ENCODE assay signal across 24 mouse cellular contexts in the genomic region with DNA sequence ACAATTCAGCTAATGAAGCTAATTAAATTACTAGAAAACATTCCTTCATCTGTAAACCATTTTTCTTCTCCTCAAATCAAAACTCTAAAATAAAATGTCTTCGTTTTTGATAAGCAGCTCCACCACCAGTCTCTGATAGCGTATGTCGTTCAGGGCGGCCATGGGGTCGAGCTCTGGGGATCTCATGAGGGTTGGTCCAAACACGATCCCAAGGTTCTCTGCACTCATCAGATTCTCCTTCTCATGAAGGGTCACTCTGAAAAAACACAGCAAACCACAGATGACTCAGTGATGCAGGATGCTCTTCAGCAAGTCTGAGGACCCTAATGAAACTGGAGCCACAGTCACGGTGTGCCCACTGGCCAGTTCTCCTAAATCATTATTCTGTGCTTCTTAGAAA. TPM values are rescaled to one million over a fixed set of nuclear protein-coding genes. Genes with fewer than 3 reads are reported as not detected.
DNase-seq lines count a peak whose midpoint lies in the region; ATAC-seq and TF ChIP-seq lines count a peak whose summit lies in the region.
"Had no signal": no experiment of that assay in that cellular context is flagged by ENCODE, and none has a peak within 500 bp of the region (broad histone marks: within the 10 kb centered on the region; RNA-seq: fewer than 3 reads in every experiment).

No protein-coding gene starts in this region.

- H3K27ac ChIP-seq in kidney, embryonic 15.5 days, result 0 out of 2 replicates have a peak overlapping the region, but pooled peaks have one; percentile 6
- peak overlapping the region; percentile 77 for H3K27ac ChIP-seq in left cerebral cortex, adult 2 months
- H3K27ac ChIP-seq in cortical plate, adult 2 months (ENCODE audit: insufficient read depth, low read length), result 0 out of 2 replicates have a peak overlapping the region, but pooled peaks have one; percentile 9
- H3K27ac ChIP-seq: embryonic facial prominence, embryonic 12.5 days; embryonic facial prominence, embryonic 15.5 days; gastrocnemius, adult 2 months; hindbrain, embryonic 10.5 days; hindbrain, embryonic 13.5 days had no signal

- intact Hi-C loops in left cerebral cortex, adult 2 months (cut with DNase I), result no loop called here
- intact Hi-C loops in left cerebral cortex, postnatal 36 days (cut with DNase I), result no loop called here

- WGBS in kidney, embryonic 15.5 days, result 72% methylated on average over 7 of the region's 7 CpGs

- H3K27me3 ChIP-seq in kidney, embryonic 15.5 days, result no peaks in the 10 kb centered on the region
- H3K27me3 ChIP-seq: embryonic facial prominence, embryonic 12.5 days; embryonic facial prominence, embryonic 15.5 days; hindbrain, embryonic 13.5 days had no signal

- DNase-seq in kidney, postnatal 25 days, result no peak
- no peak for DNase-seq in left cerebral cortex, adult 2 months (ENCODE audit: extremely low spot score in 1 of 2, low spot score in 2 of 2)
- no peak for DNase-seq in left cerebral cortex, postnatal 36 days (ENCODE audit: low spot score in 2 of 2)
- DNase-seq in spleen, postnatal 4 days (ENCODE audit: low spot score in 2 of 2), result no peak
- DNase-seq: adrenal gland, adult 8-10 months; adrenal gland, postnatal 25 days; cerebellum, adult 11-12 months; cerebellum, adult 9-10 months; cerebellum, postnatal 14 days; forebrain, postnatal 0 days; gastrocnemius, adult 2 months; gastrocnemius, postnatal 14 days; heart, adult 18-20 months; heart, postnatal 36 days had no signal

- no peak for TF ChIP-seq CTCF in left cerebral cortex, adult 2 months (IDR thresholded peaks at IDR 0.05)
- no peak for TF ChIP-seq CTCF in cortical plate, adult 2 months (IDR thresholded peaks at IDR 0.05; ENCODE audit: extremely low read depth, insufficient read depth, low read length)

- H3K4me2 ChIP-seq in kidney, embryonic 15.5 days, result no peak overlapping the region
- H3K4me2 ChIP-seq: embryonic facial prominence, embryonic 12.5 days; embryonic facial prominence, embryonic 15.5 days; hindbrain, embryonic 13.5 days had no signal

- no peak for ATAC-seq in kidney, embryonic 15.5 days (replicated peaks; ENCODE audit: low FRiP score)
- ATAC-seq: activated CD4-positive, CD25-positive, alpha-beta regulatory T cell, adult 4 months; CD4-positive, CD25-positive, alpha-beta regulatory T cell, adult 4 months; forebrain, embryonic 14.5 days; forebrain, postnatal 0 days; hindbrain, embryonic 16.5 days had no signal

- no peak for TF ChIP-seq POLR2A in cortical plate, adult 2 months (IDR thresholded peaks at IDR 0.05; ENCODE audit: extremely low read depth, insufficient read depth, low read length)

- no peak overlapping the region for H3K9ac ChIP-seq in kidney, embryonic 15.5 days
- H3K9ac ChIP-seq: embryonic facial prominence, embryonic 12.5 days; embryonic facial prominence, embryonic 15.5 days; forebrain, postnatal 0 days; hindbrain, embryonic 13.5 days had no signal

- H3K4me1 ChIP-seq in kidney, embryonic 15.5 days, result peaks cover 9% of the 10 kb centered on the region
- H3K4me1 ChIP-seq in cortical plate, adult 2 months (ENCODE audit: control insufficient read depth, insufficient read depth, low read length), result peaks cover 11% of the 10 kb centered on the region; the same call in 1 of the 2 replicates
- H3K4me1 ChIP-seq: hindbrain, embryonic 13.5 days had no signal

- H3K9me3 ChIP-seq in kidney, embryonic 15.5 days (replicated peaks), result no peaks in the 10 kb centered on the region
- H3K9me3 ChIP-seq: embryonic facial prominence, embryonic 12.5 days; embryonic facial prominence, embryonic 15.5 days; hindbrain, embryonic 10.5 days; hindbrain, embryonic 13.5 days had no signal

- peaks cover 9% of the 10 kb centered on the region for H3K36me3 ChIP-seq in kidney, embryonic 15.5 days
- H3K36me3 ChIP-seq: embryonic facial prominence, embryonic 15.5 days had no signal

- H3K4me3 ChIP-seq in kidney, embryonic 15.5 days (replicated peaks), result no peak overlapping the region
- no peak overlapping the region for H3K4me3 ChIP-seq in left cerebral cortex, adult 2 months
- no peak overlapping the region for H3K4me3 ChIP-seq in cortical plate, adult 2 months (ENCODE audit: insufficient read depth, low read length)
- H3K4me3 ChIP-seq: embryonic facial prominence, embryonic 12.5 days; embryonic facial prominence, embryonic 15.5 days; gastrocnemius, adult 2 months; hindbrain, embryonic 10.5 days; hindbrain, embryonic 13.5 days had no signal

RNA-seq across cellular contexts. Expression of gene Chrna1, which starts 32.8 kb away (rescaled TPM):
- 1.3 and 1.4 TPM in 2 replicates for polyA plus RNA-seq in kidney, embryonic 15.5 days (2015; fragmentation: Nextera tagmentation; extraction: Ambion mirVana)
- under 1 TPM; 0.12 to 0.25 TPM for total RNA-seq in left cerebral cortex, adult 2 months (2021)
- under 1 TPM; 0.09 to 0.10 TPM for total RNA-seq in left cerebral cortex, postnatal 36 days (2021)
- polyA plus RNA-seq in cortical plate, adult 2 months (2012; rRNA removed), result 0.13 and 0.23 TPM in 2 replicates
- total RNA-seq: adrenal gland, postnatal 25 days; heart, postnatal 36 days had no signal
- polyA plus RNA-seq: activated CD4-positive, CD25-positive, alpha-beta regulatory T cell, adult 4 months; CD4-positive, CD25-positive, alpha-beta regulatory T cell, adult 4 months had no signal

Comparison
In these comparisons a context has a peak if more than half of its experiments do, and no peak if none do; other contexts are left out.
1. H3K27ac ChIP-seq: peak in every context shown above with its lines; median percentile 77 in left cerebral cortex, adult 2 months; 9 in cortical plate, adult 2 months; 6 in kidney, embryonic 15.5 days.